Mouse (Mus musculus) layer of hippocampus, adult 18-20 months (tissue): ENCODE results near the gene Wrnip1. TPM values are rescaled to one million over a fixed set of nuclear protein-coding genes. Genes with fewer than 3 reads are reported as not detected.

ENCODE experiments used
- DNase-seq, 2 experiments: peaks; one replicate each; pipeline ENCODE4 v3.0.0; 2022; ENCODE audit warnings: low spot score in 2 of 2
- total RNA-seq, 2 experiments: library from RNA; stranded (reverse); gene quantifications; 2 replicates each; pipeline ENCODE4 v1.2.3; 2021

The Wrnip1 gene
- total RNA-seq, 2 experiments from 2014 or later: 58.0 to 64.3 TPM

DNA sequence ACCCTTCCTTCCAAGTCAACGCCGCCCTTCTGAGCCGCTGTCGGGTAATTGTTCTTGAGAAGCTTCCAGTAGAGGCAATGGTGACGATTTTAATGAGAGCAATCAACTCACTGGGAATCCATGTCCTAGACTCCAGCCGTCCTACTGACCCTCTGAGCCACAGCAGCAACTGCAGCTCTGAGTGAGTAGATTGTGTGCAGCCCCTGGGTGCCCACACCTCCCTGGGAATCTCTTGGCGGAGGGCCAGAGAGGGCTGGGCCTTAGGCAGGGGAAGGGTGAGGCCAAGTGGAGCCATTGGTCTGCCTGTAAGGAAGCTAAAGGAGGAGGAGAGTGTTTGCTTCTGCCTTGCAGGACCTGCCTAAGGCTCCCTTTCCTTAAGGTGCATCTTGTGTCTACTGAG lies 5.0 kb downstream of the Wrnip1 start:
- DNase-seq: no peak

DNA sequence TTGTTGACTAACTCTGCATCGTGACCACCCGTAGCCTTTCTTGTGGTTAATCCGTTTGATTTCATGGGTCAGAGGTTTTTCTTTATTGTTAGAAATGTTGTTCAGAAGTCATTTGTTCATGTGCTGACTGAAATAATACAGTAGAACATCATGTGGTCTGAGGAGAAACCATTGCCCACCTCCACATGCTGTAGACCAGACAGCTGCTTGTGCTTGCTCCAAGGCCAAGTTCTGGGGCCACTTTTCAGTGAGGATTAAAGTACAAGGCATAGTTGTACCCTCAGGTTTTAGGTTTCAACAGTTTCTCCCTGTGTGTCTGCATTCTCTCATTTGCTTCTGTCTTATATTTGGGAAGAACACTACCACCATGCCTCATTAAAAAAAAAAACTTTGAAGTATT lies 5.8 kb downstream of the Wrnip1 start:
- DNase-seq: no peak

DNA sequence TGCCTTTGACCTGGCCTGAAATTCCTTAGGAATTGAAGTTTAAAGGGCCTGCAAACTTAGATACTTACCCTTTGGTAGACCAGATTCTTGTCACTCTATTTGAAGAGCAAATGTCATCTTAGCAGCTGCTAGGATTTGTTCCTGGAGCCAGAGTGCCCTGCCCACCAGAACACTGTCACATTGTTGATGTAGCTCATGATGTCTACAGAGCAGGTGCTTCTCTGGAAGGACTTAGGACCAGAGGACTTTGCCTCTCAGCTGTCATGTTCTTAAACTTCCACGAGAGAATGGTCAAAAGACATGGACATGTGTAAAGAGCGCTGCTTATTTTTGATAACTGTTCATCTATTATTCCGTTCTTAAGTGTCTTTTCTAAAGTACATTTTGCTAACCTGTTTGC lies 17.4 kb downstream of the Wrnip1 start:
- no peak for DNase-seq

DNA sequence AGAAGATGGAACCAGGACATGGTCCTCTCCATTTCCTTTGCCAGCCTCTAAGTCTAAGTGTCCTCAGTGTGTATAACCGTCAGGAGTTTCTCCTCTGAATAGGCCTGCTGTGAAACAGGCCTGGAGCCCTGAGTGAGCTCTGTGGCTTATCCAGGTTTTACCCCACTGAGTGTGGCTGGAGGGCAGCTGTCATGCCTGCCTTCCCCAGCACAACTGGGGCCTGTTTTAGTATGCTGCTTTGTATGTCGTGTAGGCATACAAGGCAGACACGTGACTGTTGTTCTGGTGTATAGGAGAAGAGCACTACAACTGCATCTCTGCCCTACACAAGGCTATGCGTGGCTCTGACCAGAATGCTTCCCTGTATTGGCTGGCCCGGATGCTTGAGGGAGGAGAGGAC lies 18.1 kb downstream of the Wrnip1 start:
- DNase-seq: no peak

DNA sequence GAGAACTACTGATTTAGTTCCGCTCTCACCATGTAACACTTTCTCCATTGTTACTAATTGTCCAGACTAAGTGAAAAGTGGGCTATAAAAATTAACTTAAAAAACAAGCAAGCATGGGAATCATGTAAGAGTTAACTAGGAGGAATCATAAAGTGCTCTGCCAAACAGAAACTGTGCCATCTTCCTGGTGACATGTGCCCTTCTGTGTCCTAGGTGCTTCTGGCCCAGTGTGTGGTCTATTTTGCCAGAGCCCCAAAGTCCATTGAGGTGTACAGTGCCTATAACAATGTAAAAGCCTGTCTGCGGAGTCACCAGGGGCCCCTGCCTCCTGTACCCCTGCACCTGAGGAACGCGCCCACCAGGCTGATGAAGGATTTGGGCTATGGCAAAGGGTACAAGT lies 19.8 kb downstream of the Wrnip1 start:
- no peak for DNase-seq

DNA sequence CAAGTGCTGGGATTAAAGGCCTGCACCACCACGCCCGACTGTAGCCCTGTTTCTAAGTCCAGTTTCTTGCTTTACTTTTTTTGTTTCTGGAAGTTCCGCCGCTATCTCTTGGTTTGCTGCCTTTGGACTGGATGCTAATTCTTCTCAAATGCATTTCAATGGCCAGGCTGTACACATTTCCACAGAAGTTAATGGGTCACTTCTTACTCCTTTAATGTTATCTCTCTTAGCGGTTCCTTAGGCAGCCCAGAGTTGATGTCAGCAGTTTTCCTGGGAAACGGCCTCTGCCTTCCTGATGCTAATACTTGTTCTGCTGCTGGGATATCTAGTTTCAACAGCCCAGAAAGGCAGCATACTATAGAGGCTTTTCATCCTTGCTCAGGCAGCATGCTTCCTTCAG lies 21.3 kb downstream of the Wrnip1 start:
- DNase-seq: no peak

DNA sequence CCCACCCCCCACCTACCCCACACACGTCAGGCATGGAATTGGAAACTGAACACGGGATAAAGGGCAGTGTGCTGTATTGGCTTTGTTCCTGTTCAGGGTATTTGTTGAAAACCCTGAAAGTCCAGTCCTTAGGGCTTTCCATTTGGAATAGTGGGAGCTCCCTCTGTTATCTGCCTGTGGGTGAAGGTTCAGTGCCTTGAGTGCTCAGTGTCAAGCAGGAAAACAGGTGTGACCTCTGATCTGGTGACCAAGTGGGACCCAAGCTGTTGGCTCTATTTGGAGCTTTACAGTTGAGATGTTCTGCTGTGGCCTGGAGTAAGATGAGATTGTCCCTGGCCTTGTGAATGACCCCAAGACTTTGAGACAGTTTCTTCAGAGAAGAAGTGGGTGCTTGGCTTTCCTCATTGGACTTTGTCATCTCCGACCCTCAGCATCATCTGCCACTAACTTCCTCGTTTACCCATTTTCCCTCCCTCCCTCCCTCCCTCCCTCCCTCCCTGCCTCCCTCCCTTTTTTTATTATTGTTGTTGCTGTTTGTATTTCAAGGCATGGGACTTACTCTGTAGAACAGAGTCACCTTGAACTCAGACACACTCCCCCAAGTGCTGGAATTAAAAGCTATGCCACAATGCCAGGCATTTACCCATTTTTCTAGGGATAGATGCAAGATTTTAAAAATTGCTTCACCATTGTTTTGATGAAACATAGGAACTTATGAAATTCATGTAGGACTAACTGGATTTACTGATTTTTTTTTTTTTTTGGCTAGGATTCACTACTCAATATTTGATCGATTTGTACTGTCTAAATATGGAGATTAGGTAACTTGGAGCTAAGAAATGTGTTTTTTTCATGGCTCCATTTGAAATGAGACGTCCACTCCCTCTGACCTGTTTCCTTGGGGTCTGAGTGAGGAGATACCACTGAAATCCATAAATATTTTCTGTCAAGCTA lies 22.8 kb downstream of the Wrnip1 start:
- DNase-seq: no peak

DNA sequence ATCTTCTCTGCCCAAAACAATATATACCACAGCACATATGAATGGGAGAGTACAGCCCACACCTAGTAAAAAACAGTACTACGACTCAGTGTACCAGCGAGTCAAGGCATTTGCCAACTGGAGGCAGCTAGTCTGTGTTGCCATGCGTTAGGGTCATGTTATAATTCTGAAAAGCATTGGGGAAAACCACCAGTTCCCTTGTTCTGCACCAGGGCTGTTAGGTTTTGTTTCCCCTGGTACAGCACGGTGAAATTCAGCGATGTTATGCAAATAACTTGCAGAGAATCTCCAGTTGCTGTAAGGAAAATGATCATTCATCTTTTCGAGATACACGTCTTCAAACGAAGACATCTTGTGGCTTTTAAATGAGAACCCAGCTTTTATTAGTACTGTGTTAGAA lies 23.7 kb downstream of the Wrnip1 start:
- no peak for DNase-seq

DNA sequence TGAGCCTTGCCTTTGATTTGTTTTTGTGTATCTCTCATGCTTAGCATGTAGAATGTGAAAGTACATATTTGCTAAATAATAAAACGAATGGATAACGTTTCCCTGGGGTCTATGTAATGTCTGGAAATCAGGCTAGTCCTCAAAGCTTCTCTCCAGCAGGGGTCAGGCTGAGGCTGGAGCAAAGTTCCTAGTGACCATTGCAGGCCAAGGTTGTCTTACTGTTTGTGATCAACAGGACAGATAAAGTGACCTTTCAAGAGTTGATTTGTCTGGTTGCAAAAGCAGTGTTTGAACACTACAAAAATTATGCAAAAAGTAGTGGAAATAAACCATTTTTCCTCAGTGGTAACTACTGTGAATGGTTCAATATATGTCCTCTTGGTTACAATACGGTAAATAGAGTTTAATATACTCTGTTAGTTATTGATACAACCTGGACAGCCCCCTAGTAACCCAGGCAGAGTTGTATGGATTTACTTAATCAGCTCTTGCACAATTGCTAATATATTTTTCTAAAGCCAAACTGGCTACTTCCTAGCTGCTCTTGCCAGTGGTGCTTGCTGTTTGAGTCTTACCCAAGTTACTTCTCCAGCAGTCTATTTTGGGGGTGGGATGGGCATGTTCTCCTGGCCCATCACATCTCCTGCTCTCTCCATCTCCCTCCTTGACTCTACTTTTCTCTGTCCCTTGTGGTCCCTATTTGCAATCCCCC lies 25.4 kb downstream of the Wrnip1 start:
- no peak for DNase-seq

DNA sequence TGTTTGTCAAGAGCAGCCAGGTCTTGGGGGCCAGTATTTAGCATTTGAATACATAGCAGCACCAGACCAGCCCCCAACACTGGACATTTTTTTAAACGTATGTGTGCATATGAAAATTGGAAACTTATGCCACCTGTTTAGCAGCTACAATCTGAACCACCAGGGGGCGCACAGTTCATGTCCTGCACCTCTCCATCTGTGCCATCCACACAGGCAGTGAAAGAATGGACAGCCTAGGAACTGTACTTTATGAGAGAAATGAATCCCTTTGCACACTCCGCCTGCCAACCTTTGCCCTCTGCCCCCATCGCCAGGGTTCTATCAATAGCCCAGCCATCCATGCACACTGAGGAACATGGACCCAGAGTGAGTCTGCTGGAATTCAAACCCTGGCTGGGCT lies 26.1 kb downstream of the Wrnip1 start:
- DNase-seq: peak in 1 of 2 experiments; percentile 68

DNA sequence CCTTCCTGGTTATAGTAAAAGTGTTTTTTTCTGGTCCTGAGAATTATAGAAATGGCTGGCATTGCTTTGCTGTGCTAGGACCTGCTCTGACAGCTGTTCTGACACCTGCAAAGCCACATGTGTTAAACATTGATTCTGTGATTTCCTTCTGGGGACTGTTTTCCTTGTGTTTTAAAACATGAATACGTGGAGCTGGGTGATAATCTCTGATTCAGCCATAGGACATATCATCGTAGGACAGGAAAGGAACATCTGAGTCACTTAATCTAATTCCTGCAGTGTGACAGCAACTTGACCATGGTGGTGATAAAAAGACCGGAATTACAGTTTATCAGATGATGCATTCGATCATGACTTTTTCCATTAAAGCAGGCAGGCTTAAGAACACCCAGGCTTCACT lies 27.0 kb downstream of the Wrnip1 start:
- DNase-seq: no peak

DNA sequence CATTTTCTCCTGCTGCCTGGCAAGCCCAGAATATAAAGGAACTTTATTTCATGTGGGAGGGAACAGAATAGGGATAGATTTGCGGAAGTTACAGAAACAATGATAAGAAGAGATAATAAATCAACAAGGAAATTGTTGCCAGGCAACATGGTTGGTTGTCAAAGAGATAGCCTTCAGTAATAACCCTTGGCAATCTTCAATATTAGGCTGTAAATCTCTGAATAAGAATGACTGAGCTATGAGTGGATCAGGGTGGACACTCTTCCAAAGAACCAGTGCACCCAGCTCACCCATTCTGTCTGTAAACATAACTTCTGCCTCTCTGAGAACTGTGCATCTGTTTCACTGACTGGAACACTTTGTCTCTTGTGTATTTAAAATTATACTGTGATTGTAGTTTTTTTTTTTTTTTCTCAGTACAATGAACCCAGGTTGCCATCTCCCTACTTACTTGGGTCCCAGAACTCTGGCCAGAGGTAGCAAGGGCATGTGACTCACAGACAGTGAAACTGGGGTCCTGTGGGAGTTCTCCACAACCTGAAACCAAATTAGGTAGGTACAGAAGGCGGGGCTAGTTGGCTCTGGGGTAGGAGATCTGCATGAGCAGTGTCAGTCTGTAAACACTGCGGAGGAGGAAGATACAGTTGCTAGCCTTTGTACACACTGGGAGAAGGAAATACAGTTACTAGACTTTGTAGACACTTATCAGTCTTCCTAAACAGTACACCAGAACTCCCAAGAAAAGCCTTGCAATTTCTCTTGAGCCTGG lies 29.9 kb downstream of the Wrnip1 start:
- DNase-seq: peak in 1 of 2 experiments; percentile 25

DNA sequence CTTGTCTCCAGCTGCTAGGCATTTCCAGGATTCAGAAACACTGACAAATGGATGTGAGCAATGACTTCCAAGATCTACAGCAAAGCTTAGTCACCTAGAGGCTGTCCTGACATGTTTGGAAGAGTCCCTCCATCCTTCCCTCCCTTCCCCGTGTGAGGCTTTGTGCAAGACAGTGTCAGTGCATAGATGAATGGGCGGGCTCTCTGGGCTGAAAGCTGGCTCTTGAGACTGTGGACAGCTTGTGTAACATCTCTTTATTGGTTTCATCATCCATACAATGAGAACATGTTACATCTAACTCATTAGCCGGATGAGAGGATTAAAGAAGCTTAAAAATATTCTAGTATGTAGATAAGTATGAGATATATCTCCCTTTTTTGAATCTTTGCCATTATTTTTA lies 30.9 kb downstream of the Wrnip1 start:
- no peak for DNase-seq

DNA sequence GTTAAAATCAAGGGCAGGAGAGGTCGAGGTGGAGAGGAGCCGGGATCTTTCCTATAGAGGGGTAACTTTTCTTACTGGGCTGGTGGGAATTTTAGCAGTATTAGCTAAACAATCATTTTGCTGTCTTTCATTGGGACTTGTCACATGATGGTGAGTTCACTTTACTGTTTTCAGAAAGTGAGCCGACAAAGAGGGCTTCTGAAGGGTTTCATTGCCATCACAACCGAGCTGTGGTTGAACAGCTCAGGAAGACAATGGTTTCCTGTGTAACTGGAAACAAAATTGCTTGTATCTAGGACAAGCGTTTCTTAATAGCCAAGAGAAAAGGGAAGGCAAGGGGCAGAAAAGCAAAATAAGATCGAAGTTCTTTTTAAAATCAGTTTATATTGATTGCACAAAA lies 31.4 kb downstream of the Wrnip1 start:
- DNase-seq: peak in 1 of 2 experiments; percentile 28

DNA sequence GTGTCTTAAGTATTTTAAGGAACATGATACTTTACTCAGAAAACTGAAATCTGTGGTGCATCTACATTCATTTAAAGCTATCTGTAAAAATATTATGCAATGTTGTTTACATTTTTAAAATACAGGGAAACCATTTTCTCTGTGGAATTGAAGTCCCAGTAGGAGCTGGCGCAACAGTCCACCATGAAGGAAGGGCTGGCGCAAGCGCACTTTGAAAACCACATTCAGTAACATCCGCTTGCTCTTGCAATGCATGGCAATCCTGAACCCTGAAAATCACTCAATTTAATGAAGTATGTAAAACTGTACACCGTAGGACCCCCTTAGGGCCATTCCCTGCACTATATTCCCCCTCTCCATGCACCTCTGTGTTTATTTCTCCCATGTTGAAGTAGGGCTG lies 32.7 kb downstream of the Wrnip1 start:
- DNase-seq: no peak

DNA sequence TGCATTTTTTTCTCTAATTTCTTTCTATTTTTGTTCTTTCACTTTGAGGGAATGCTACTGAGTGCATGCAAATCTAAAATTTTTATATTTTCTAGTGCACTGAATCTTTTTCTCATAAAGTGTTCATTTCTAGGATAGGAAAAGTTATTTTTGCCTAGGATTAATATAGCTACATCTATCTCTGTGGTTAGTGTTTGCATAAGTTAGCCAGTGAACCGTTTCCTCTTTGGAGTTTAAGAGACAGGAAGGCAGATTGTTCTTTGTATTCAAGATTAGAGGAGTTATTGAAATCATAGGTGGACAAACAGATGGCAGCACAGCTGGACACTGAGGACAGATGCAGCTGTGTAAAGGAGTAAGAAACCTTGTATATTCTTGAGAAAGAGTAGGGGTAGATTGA lies 37.5 kb downstream of the Wrnip1 start:
- DNase-seq: no peak

DNA sequence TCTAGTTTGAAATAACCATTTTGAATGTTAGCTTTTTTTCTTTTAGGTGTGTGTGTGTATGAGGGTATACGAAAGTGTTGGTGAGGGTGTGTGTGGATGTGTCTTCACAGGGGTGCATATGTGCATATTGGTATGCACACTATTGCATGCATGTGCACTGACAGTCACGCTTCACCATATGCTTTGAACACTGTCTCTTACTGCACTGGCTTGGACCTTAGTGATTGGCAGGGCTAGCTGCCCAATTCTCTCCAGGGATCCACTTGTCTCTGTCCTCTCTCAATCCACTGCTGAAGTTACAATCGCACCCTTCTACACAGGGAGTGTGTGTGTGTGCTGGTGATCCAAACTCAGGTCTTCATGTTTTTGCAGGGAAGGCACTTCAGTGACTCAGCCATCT lies 39.5 kb downstream of the Wrnip1 start:
- DNase-seq: no peak

DNA sequence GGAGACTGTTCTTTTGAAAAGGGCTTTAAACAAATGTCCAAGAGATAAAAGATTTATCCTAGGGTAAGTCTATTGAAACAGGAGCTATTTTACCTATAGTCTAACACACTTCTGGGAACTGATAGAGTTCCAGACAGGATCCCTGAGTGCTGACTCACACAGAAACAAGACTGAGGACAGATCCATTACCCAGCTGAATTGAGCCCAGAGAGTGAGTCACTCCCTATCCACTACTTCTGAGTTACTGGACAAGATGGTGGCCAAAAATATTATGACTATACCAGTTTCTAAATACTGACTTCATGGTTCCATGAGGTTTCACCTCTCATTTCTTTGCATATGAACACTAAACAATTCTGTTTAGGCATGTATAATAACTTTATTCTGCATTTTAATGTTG lies 44.4 kb downstream of the Wrnip1 start:
- DNase-seq: no peak

DNA sequence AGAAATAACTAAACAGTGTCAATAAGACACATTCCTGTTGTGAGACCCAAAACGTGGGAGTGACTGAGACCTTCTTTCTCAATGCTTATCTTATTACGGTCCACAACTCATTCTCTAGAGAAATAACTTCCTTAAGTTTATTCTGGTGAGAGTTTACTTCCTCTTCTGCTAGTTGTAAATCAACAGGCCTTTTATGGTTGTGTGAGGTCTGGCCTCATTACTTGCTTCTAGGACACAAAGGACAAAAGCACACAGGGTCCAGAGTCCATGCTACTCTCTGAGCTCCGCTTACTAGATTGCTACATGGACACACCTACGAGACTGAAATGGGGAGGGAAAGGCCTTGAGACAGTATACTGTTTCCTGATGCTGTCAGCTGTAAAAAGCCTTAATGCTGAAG lies 47.3 kb downstream of the Wrnip1 start:
- no peak for DNase-seq

DNA sequence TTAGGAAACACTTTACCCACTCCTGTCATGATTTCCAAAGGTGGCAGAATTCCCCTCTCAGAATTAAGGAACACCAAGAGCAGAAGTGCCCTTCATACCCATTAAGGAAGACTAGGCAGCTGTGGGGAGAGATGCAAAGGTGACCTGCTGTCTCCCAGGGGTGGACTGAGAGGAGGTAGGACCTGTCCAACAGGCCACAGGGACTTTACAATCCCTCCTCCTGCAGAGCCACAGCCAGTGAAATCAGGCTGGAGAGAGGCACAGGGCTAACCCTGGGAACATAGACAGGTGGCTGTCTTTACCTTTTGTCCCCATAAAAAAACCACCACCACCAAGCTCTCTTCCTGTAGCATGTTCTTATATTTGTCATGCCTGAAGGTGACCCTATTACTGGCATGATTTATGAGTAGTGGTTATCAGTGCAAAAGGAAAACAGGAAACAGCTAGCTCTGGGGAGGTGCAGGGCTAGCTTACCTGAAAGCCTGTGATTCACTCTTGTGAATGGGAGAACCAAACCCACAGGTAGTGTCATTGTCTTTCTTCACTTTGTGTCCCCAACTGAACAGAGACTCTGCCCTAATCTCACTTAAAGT lies 47.8 kb downstream of the Wrnip1 start:
- DNase-seq: no peak

DNA sequence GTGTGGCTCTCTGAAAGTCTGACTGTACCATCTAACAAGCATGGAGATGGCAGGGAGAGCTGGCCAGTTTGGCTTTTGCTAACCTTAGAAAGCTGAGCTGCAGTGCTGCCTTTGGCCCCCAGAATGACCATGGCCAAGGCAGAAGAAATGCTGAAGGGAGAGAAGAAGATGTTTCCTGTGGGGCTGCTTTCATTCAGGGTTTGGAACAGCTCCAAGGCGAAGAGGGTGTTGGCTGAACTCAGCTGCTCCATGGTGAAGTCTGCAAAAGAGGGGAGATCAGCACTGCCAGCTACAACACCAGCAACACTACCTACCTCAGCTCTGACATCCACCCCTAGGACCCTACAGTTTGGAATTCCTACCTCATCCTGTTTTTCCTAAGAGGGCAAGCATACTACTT lies 48.3 kb downstream of the Wrnip1 start:
- no peak for DNase-seq
